In the genomic region with DNA sequence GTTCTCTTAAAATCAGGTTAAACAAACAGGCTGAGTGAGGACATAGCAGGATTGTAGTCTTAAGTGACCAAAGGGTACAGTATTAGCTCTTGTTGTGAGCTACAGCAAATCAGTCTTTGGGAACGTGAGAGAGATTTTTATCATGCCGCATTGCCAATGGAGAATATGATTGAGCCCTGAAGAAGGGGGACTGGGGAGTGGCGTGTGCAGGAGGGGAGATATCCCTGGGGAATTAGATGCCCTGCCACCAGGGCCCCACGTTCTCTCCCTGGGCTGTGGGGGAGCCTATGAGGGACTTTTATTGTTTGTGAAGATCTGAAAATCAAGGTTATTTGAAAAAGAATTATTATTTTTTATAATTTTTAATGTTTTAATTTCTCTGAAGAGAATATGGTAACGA, we compare ENCODE assay signal across 26 mouse cellular contexts. TPM values are rescaled to one million over a fixed set of nuclear protein-coding genes. Genes with fewer than 3 reads are reported as not detected.
DNase-seq lines count a peak whose midpoint lies in the region; ATAC-seq and TF ChIP-seq lines count a peak whose summit lies in the region.
"Had no signal": no experiment of that assay in that cellular context is flagged by ENCODE, and none has a peak within 500 bp of the region (broad histone marks: within the 10 kb centered on the region; RNA-seq: fewer than 3 reads in every experiment).

No protein-coding gene starts in this region.

- peak overlapping the region; percentile 38; the same call in 1 of the 2 replicates for H3K4me3 ChIP-seq in G1E (ENCODE audit: low read depth, low read length)
- H3K4me3 ChIP-seq in limb, embryonic 10.5 days = no peak overlapping the region
- no peak overlapping the region for H3K4me3 ChIP-seq in liver, embryonic 13.5 days (replicated peaks)
- H3K4me3 ChIP-seq in liver, postnatal 0 days (ENCODE audit: low read depth, low read length) = no peak overlapping the region
- H3K4me3 ChIP-seq: embryonic facial prominence, embryonic 15.5 days; forebrain, embryonic 12.5 days; heart, embryonic 15.5 days; hindbrain, embryonic 10.5 days had no signal

- H3K27me3 ChIP-seq in G1E (ENCODE audit: insufficient read depth, low read length) = no peaks in the 10 kb centered on the region
- no peaks in the 10 kb centered on the region for H3K27me3 ChIP-seq in limb, embryonic 10.5 days (ENCODE audit: low read depth, poor library complexity, severe bottlenecking)
- no peaks in the 10 kb centered on the region for H3K27me3 ChIP-seq in liver, embryonic 13.5 days
- H3K27me3 ChIP-seq in liver, postnatal 0 days (ENCODE audit: insufficient read depth, low read length) = no peaks in the 10 kb centered on the region
- H3K27me3 ChIP-seq: embryonic facial prominence, embryonic 15.5 days; forebrain, embryonic 12.5 days; heart, embryonic 15.5 days had no signal

- H3K36me3 ChIP-seq in G1E (replicated peaks) = no peaks in the 10 kb centered on the region
- no peaks in the 10 kb centered on the region for H3K36me3 ChIP-seq in limb, embryonic 10.5 days
- H3K36me3 ChIP-seq in liver, embryonic 13.5 days = no peaks in the 10 kb centered on the region
- H3K36me3 ChIP-seq in liver, postnatal 0 days (replicated peaks; ENCODE audit: insufficient read depth, low read length) = no peaks in the 10 kb centered on the region
- H3K36me3 ChIP-seq: embryonic facial prominence, embryonic 15.5 days; forebrain, embryonic 12.5 days; heart, embryonic 15.5 days; hindbrain, embryonic 10.5 days had no signal

- 85% methylated on average over 5 of the region's 5 CpGs for WGBS in limb, embryonic 10.5 days
- WGBS in liver, embryonic 13.5 days (ENCODE audit: insufficient replicate concordance) = 38% methylated on average over 5 of the region's 5 CpGs
- whole genome bisulfite sequencing in liver, postnatal 0 days (ENCODE audit: insufficient replicate concordance) = 64% methylated on average over 5 of the region's 5 CpGs

- TF ChIP-seq EP300 in liver, postnatal 0 days (IDR thresholded peaks at IDR 0.05; ENCODE audit: low read depth) = no peak

- no peak for TF ChIP-seq CTCF in G1E (IDR thresholded peaks at IDR 0.05; ENCODE audit: low read depth, low read length)
- TF ChIP-seq CTCF in liver, postnatal 0 days (IDR thresholded peaks at IDR 0.05; ENCODE audit: low read depth) = no peak

- H3K9ac ChIP-seq in liver, embryonic 13.5 days = no peak overlapping the region
- H3K9ac ChIP-seq in liver, postnatal 0 days (replicated peaks) = no peak overlapping the region
- H3K9ac ChIP-seq: embryonic facial prominence, embryonic 15.5 days; forebrain, embryonic 12.5 days; heart, embryonic 15.5 days; hindbrain, embryonic 14.5 days had no signal

- DNase-seq in G1E (ENCODE audit: low spot score) = no peak
- peak; percentile 11 for DNase-seq in limb, embryonic 10.5 days (ENCODE audit: low spot score)
- DNase-seq in liver, embryonic 13.5 days = no peak
- DNase-seq in liver, postnatal 0 days = no peak
- no peak for DNase-seq in layer of hippocampus, adult 9-11 months
- no peak for DNase-seq in thymus, postnatal 14 days
- DNase-seq in thymus, postnatal 0 days (ENCODE audit: low spot score) = no peak
- DNase-seq: adrenal gland, adult 2 months; adrenal gland, postnatal 25 days; B cell, adult 2 months; cerebellum, adult 2 months; cerebellum, postnatal 10 days; gastrocnemius, postnatal 10 days; heart, adult 18-20 months; heart, postnatal 14 days had no signal

- peaks cover 44% of the 10 kb centered on the region for H3K4me1 ChIP-seq in G1E (ENCODE audit: insufficient read depth, low read depth, low read length)
- no peaks in the 10 kb centered on the region for H3K4me1 ChIP-seq in limb, embryonic 10.5 days
- peaks cover 41% of the 10 kb centered on the region for H3K4me1 ChIP-seq in liver, embryonic 13.5 days (replicated peaks)
- peaks cover 14% of the 10 kb centered on the region for H3K4me1 ChIP-seq in liver, postnatal 0 days (ENCODE audit: insufficient read depth)
- H3K4me1 ChIP-seq: forebrain, embryonic 12.5 days; hindbrain, embryonic 10.5 days had no signal

- H3K9me3 ChIP-seq in G1E (replicated peaks) = no peaks in the 10 kb centered on the region
- H3K9me3 ChIP-seq in limb, embryonic 10.5 days (replicated peaks) = no peaks in the 10 kb centered on the region
- no peaks in the 10 kb centered on the region for H3K9me3 ChIP-seq in liver, embryonic 13.5 days (replicated peaks)
- H3K9me3 ChIP-seq in liver, postnatal 0 days (ENCODE audit: low read length) = no peaks in the 10 kb centered on the region
- H3K9me3 ChIP-seq: embryonic facial prominence, embryonic 15.5 days; forebrain, embryonic 12.5 days; heart, embryonic 15.5 days; hindbrain, embryonic 10.5 days had no signal

- H3K4me2 ChIP-seq in liver, embryonic 13.5 days = peak overlapping the region; percentile 40
- H3K4me2 ChIP-seq in liver, postnatal 0 days (ENCODE audit: low read depth, low read length) = peak overlapping the region; percentile 36; the same call in 1 of the 2 replicates
- H3K4me2 ChIP-seq: embryonic facial prominence, embryonic 15.5 days; forebrain, embryonic 12.5 days; heart, embryonic 11.5 days; heart, embryonic 15.5 days; hindbrain, embryonic 14.5 days had no signal

- H3K27ac ChIP-seq in limb, embryonic 10.5 days = no peak overlapping the region
- H3K27ac ChIP-seq in liver, embryonic 13.5 days = peak overlapping the region; percentile 84
- peak overlapping the region; percentile 37; the same call in 1 of the 2 replicates for H3K27ac ChIP-seq in liver, postnatal 0 days (ENCODE audit: low read depth)
- H3K27ac ChIP-seq: embryonic facial prominence, embryonic 15.5 days; forebrain, embryonic 12.5 days; heart, embryonic 15.5 days; hindbrain, embryonic 10.5 days; hindbrain, embryonic 14.5 days had no signal

- no peak for ATAC-seq in G1E (ENCODE audit: extremely low read depth, insufficient number of reproducible peaks, low FRiP score, poor library complexity, severe bottlenecking)
- ATAC-seq in liver, embryonic 13.5 days (ENCODE audit: low read depth) = peak; percentile 67
- ATAC-seq in liver, postnatal 0 days = peak; percentile 26
- ATAC-seq: CD4-positive, CD25-positive, alpha-beta regulatory T cell, adult 4 months; forebrain, embryonic 16.5 days had no signal

RNA-seq across cellular contexts. Expression of gene Ankrd36, which starts 26.3 kb away (rescaled TPM):
- 1.5 and 6.1 TPM in 2 replicates for total RNA-seq in G1E (2014; fragmentation: Nextera tagmentation)
- total RNA-seq in G1E (2017) = 1.5 and 2.9 TPM in 2 replicates
- polyA plus RNA-seq in G1E (2012) = 0.39 and 0.40 TPM in 2 replicates
- not detected in 2 replicates for polyA plus RNA-seq in limb, embryonic 10.5 days (2016; fragmentation: Nextera tagmentation; extraction: Ambion mirVana)
- 1.1 and 1.5 TPM in 2 replicates for polyA plus RNA-seq in liver, embryonic 13.5 days (2015; fragmentation: Nextera tagmentation; extraction: Ambion mirVana)
- 1.5 and 1.9 TPM in 2 replicates for polyA plus RNA-seq in liver, postnatal 0 days (2015; fragmentation: Nextera tagmentation; extraction: Ambion mirVana)
- polyA plus RNA-seq in thymus, postnatal 0 days (2015; fragmentation: Nextera tagmentation; extraction: Ambion mirVana) = 0.05 TPM in 1 of 2 replicates, not detected in the other
- total RNA-seq: adrenal gland, adult 2 months; adrenal gland, postnatal 25 days; gastrocnemius, postnatal 10 days; gastrocnemius, postnatal 4 days; heart, adult 18-20 months; heart, postnatal 14 days had no signal
- polyA plus RNA-seq: adrenal gland, adult 2 months; CD4-positive, CD25-positive, alpha-beta regulatory T cell, adult 4 months; cerebellum, adult 2 months; embryonic facial prominence, embryonic 11.5 days; embryonic facial prominence, embryonic 15.5 days; forebrain, embryonic 16.5 days; frontal cortex, adult 2 months; heart, embryonic 15.5 days; hindbrain, embryonic 10.5 days; hindbrain, embryonic 14.5 days had no signal

RNA-seq across cellular contexts. Expression of gene Ccdc117, which starts 53.8 kb away (rescaled TPM):
- total RNA-seq in G1E (2014; fragmentation: Nextera tagmentation) (31.8 and 35.5 TPM in 2 replicates), G1E (2017) (57.1 and 58.5 TPM in 2 replicates)
- polyA plus RNA-seq in G1E (2012) = 11.5 and 12.6 TPM in 2 replicates
- polyA plus RNA-seq in limb, embryonic 10.5 days (2016; fragmentation: Nextera tagmentation; extraction: Ambion mirVana) = 31.8 and 38.7 TPM in 2 replicates
- polyA plus RNA-seq in liver, embryonic 13.5 days (2015; fragmentation: Nextera tagmentation; extraction: Ambion mirVana) = 8.6 and 11.4 TPM in 2 replicates
- 5.5 and 6.0 TPM in 2 replicates for polyA plus RNA-seq in liver, postnatal 0 days (2015; fragmentation: Nextera tagmentation; extraction: Ambion mirVana)
- polyA plus RNA-seq in thymus, postnatal 0 days (2015; fragmentation: Nextera tagmentation; extraction: Ambion mirVana) = 17.7 and 18.5 TPM in 2 replicates
